ENCODE assay signal across 9 mouse cellular contexts in the genomic region with DNA sequence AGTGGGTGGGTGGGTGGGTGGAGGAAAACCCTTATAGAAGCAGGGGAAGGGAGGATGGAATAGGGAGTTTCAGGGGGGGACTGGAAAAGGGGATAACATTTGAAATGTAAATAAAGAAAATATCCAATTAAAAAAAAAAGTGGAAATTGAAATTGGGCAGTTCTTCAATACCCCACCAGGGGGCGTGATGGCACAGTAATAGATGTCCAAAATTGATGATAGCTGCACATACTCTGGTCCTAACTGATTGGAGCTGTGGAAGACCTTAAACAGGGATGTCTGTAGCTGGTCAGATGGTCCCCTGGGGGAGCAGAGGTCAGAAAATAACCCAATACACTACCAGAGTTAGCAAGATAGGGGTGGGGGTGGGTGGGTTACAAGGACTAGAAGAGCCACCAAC. TPM values are rescaled to one million over a fixed set of nuclear protein-coding genes. Genes with fewer than 3 reads are reported as not detected.
DNase-seq lines count a peak whose midpoint lies in the region; ATAC-seq and TF ChIP-seq lines count a peak whose summit lies in the region.
"Had no signal": no experiment of that assay in that cellular context is flagged by ENCODE, and none has a peak within 500 bp of the region (broad histone marks: within the 10 kb centered on the region; RNA-seq: fewer than 3 reads in every experiment).

No protein-coding gene starts in this region.

- no peak for TF ChIP-seq POLR2A in lung, adult 2 months (IDR thresholded peaks at IDR 0.05; ENCODE audit: borderline replicate concordance, extremely low read depth, low read depth, low read length)
- no peak for TF ChIP-seq POLR2A in bone marrow macrophage, adult 2 months (IDR thresholded peaks at IDR 0.05; ENCODE audit: borderline replicate concordance, low read depth, low read length)

- H3K4me2 ChIP-seq in embryonic facial prominence, embryonic 11.5 days (ENCODE audit: low read depth, low read length): no peak overlapping the region

- no peak overlapping the region for H3K4me3 ChIP-seq in embryonic facial prominence, embryonic 11.5 days (ENCODE audit: low read depth, low read length)
- no peak overlapping the region for H3K4me3 ChIP-seq in embryonic facial prominence, embryonic 10.5 days
- no peak overlapping the region for H3K4me3 ChIP-seq in lung, adult 2 months (replicated peaks; ENCODE audit: extremely low read depth, low read depth, low read length)
- no peak overlapping the region for H3K4me3 ChIP-seq in bone marrow macrophage, adult 2 months (ENCODE audit: insufficient read depth, low read length)
- H3K4me3 ChIP-seq: erythroblast, embryonic 14.5 days had no signal

- no peaks in the 10 kb centered on the region for H3K27me3 ChIP-seq in embryonic facial prominence, embryonic 11.5 days (ENCODE audit: control insufficient read depth, insufficient read depth, low read length)
- H3K27me3 ChIP-seq in embryonic facial prominence, embryonic 10.5 days (replicated peaks; ENCODE audit: low read depth, poor library complexity, severe bottlenecking): no peaks in the 10 kb centered on the region

- no peaks in the 10 kb centered on the region for H3K4me1 ChIP-seq in embryonic facial prominence, embryonic 11.5 days (ENCODE audit: control insufficient read depth, insufficient read depth, low read length)
- peaks cover 6% of the 10 kb centered on the region for H3K4me1 ChIP-seq in embryonic facial prominence, embryonic 10.5 days
- 0 out of 2 replicates have a peak, but pooled peaks cover 2% of the 10 kb centered on the region for H3K4me1 ChIP-seq in lung, adult 2 months (ENCODE audit: control insufficient read depth, insufficient read depth, low read length)
- H3K4me1 ChIP-seq in bone marrow macrophage, adult 2 months (ENCODE audit: control insufficient read depth, insufficient read depth, low read length): peaks cover 3% of the 10 kb centered on the region; the same call in 1 of the 2 replicates

- H3K36me3 ChIP-seq in embryonic facial prominence, embryonic 11.5 days (replicated peaks; ENCODE audit: control insufficient read depth, insufficient read depth, low read depth, low read length): no peaks in the 10 kb centered on the region
- H3K36me3 ChIP-seq in embryonic facial prominence, embryonic 10.5 days (replicated peaks): no peaks in the 10 kb centered on the region

- intact Hi-C loops in gastrocnemius, postnatal 14 days (cut with DNase I; ENCODE audit: low total_unique reads): no loop called here

- TF ChIP-seq CTCF in lung, adult 2 months (IDR thresholded peaks at IDR 0.05; ENCODE audit: insufficient read depth, low read length): 0 out of 2 replicates have a peak, but pooled peaks have one; percentile 20
- peak; percentile 18; the same call in 1 of the 2 replicates for TF ChIP-seq CTCF in bone marrow macrophage, adult 2 months (IDR thresholded peaks at IDR 0.05; ENCODE audit: low read depth, low read length)

- H3K9me3 ChIP-seq in embryonic facial prominence, embryonic 11.5 days (replicated peaks; ENCODE audit: control insufficient read depth, low read length): no peaks in the 10 kb centered on the region
- H3K9me3 ChIP-seq in embryonic facial prominence, embryonic 10.5 days: no peaks in the 10 kb centered on the region

- H3K9ac ChIP-seq in embryonic facial prominence, embryonic 11.5 days (replicated peaks; ENCODE audit: low read length): no peak overlapping the region

- peak; percentile 57 for DNase-seq in embryonic facial prominence, embryonic 11.5 days (ENCODE audit: low spot score)
- DNase-seq in embryonic facial prominence, embryonic 10.5 days (ENCODE audit: low spot score): no peak
- no peak for DNase-seq in lung, adult 2 months
- no peak for DNase-seq in lung, postnatal 25 days (ENCODE audit: low spot score)
- peak; percentile 44 for DNase-seq in mesoderm, embryonic 11.5 days (ENCODE audit: low read depth, low spot score)
- DNase-seq in gastrocnemius, postnatal 14 days: no peak
- DNase-seq in frontal cortex, postnatal 14 days (ENCODE audit: low spot score in 2 of 2): no peak

- no peak for ATAC-seq in embryonic facial prominence, embryonic 11.5 days (replicated peaks; ENCODE audit: insufficient number of reproducible peaks, low FRiP score, low TSS enrichment, low read depth)

- 0% methylated on average over 1 of the region's 1 CpGs for WGBS in embryonic facial prominence, embryonic 11.5 days
- 0% methylated on average over 1 of the region's 1 CpGs for WGBS in embryonic facial prominence, embryonic 10.5 days
- WGBS in lung, adult 2 months: 0% methylated on average over 1 of the region's 1 CpGs

- H3K27ac ChIP-seq in embryonic facial prominence, embryonic 11.5 days (replicated peaks; ENCODE audit: low read depth, low read length): no peak overlapping the region
- no peak overlapping the region for H3K27ac ChIP-seq in embryonic facial prominence, embryonic 10.5 days (replicated peaks)
- H3K27ac ChIP-seq in bone marrow macrophage, adult 2 months (ENCODE audit: insufficient read depth, low read depth, low read length): no peak overlapping the region

RNA-seq across cellular contexts. Expression of a gene that starts 4.3 kb away (rescaled TPM):
- not detected in 2 replicates for polyA plus RNA-seq in embryonic facial prominence, embryonic 11.5 days (2014; fragmentation: Nextera tagmentation; extraction: Ambion mirVana)
- polyA plus RNA-seq in embryonic facial prominence, embryonic 10.5 days (2016; fragmentation: Nextera tagmentation; extraction: Ambion mirVana): not detected in 2 replicates
- 6.4 and 9.8 TPM in 2 replicates for polyA plus RNA-seq in lung, adult 2 months (2012; rRNA removed)
- not detected in 2 replicates for polyA plus RNA-seq in bone marrow macrophage, adult 2 months (2012; ENCODE audit: insufficient read depth, insufficient read length, missing spikeins)
- not detected for total RNA-seq in gastrocnemius, postnatal 14 days (2021)
- polyA plus RNA-seq: erythroblast, embryonic 14.5 days had no signal

RNA-seq across cellular contexts. Expression of a gene that starts 23.6 kb away (rescaled TPM):
- 51.9 and 52.8 TPM in 2 replicates for polyA plus RNA-seq in embryonic facial prominence, embryonic 11.5 days (2014; fragmentation: Nextera tagmentation; extraction: Ambion mirVana)
- 48.1 and 49.6 TPM in 2 replicates for polyA plus RNA-seq in embryonic facial prominence, embryonic 10.5 days (2016; fragmentation: Nextera tagmentation; extraction: Ambion mirVana)
- 123 and 158 TPM in 2 replicates for polyA plus RNA-seq in lung, adult 2 months (2012; rRNA removed)
- 33.1 and 34.1 TPM in 2 replicates for polyA plus RNA-seq in bone marrow macrophage, adult 2 months (2012; ENCODE audit: insufficient read depth, insufficient read length, missing spikeins)
- 100 to 1,000 TPM; 341 to 397 TPM for total RNA-seq in gastrocnemius, postnatal 14 days (2021)

RNA-seq across cellular contexts. Expression of a gene that starts 23.6 kb away (rescaled TPM):
- 123 and 139 TPM in 2 replicates for polyA plus RNA-seq in embryonic facial prominence, embryonic 11.5 days (2014; fragmentation: Nextera tagmentation; extraction: Ambion mirVana)
- polyA plus RNA-seq in embryonic facial prominence, embryonic 10.5 days (2016; fragmentation: Nextera tagmentation; extraction: Ambion mirVana): 193 and 200 TPM in 2 replicates
- polyA plus RNA-seq in lung, adult 2 months (2012; rRNA removed): 22.9 and 27.8 TPM in 2 replicates
- 12.9 and 19.7 TPM in 2 replicates for polyA plus RNA-seq in bone marrow macrophage, adult 2 months (2012; ENCODE audit: insufficient read depth, insufficient read length, missing spikeins)
- total RNA-seq in gastrocnemius, postnatal 14 days (2021): 10 to 100 TPM; 32.0 to 33.5 TPM

RNA-seq across cellular contexts. Expression of a gene that starts 42.7 kb away (rescaled TPM):
- 169 and 173 TPM in 2 replicates for polyA plus RNA-seq in embryonic facial prominence, embryonic 11.5 days (2014; fragmentation: Nextera tagmentation; extraction: Ambion mirVana)
- polyA plus RNA-seq in embryonic facial prominence, embryonic 10.5 days (2016; fragmentation: Nextera tagmentation; extraction: Ambion mirVana): 180 and 184 TPM in 2 replicates
- polyA plus RNA-seq in lung, adult 2 months (2012; rRNA removed): 81.9 and 105 TPM in 2 replicates
- 41.7 and 44.9 TPM in 2 replicates for polyA plus RNA-seq in bone marrow macrophage, adult 2 months (2012; ENCODE audit: insufficient read depth, insufficient read length, missing spikeins)
- 10 to 100 TPM; 37.3 to 39.4 TPM for total RNA-seq in gastrocnemius, postnatal 14 days (2021)

RNA-seq across cellular contexts. Expression of a gene that starts 42.7 kb away (rescaled TPM):
- polyA plus RNA-seq in embryonic facial prominence, embryonic 11.5 days (2014; fragmentation: Nextera tagmentation; extraction: Ambion mirVana): 4.6 and 5.6 TPM in 2 replicates
- 4.5 and 5.5 TPM in 2 replicates for polyA plus RNA-seq in embryonic facial prominence, embryonic 10.5 days (2016; fragmentation: Nextera tagmentation; extraction: Ambion mirVana)
- 65.8 and 132 TPM in 2 replicates for polyA plus RNA-seq in lung, adult 2 months (2012; rRNA removed)
- 0.56 and 0.76 TPM in 2 replicates for polyA plus RNA-seq in bone marrow macrophage, adult 2 months (2012; ENCODE audit: insufficient read depth, insufficient read length, missing spikeins)
- total RNA-seq in gastrocnemius, postnatal 14 days (2021): under 1 TPM; 0.82 to 0.96 TPM

Comparison
In these comparisons a context has a peak if more than half of its experiments do, and no peak if none do; other contexts are left out.
1. DNase-seq: peak in embryonic facial prominence, embryonic 11.5 days (single experiment) and mesoderm, embryonic 11.5 days (single experiment); none in embryonic facial prominence, embryonic 10.5 days (single experiment), lung, adult 2 months (single experiment), lung, postnatal 25 days (single experiment), gastrocnemius, postnatal 14 days (single experiment) and frontal cortex, postnatal 14 days (0 of 2).